Mouse (Mus musculus): ENCODE data around the gene Slc25a13.

- TF ChIP-seq CTCF (IDR thresholded peaks at IDR 0.05): no peak
- TF ChIP-seq POLR2A (IDR thresholded peaks at IDR 0.05; ENCODE audit: insufficient read depth, low read depth, low read length): no peak
These were observed 8.5 kb downstream of the Slc25a13 start for GRCm38 (mm10) chr6:6208351-6209059.

Data from heart, adult 2 months (tissue).